Mouse (Mus musculus) MN1 (cell line): ENCODE data around the gene Etv1.
"Not testable (repeated sequence)": the region's sequence is repeated elsewhere in the genome, so short reads cannot be mapped to it uniquely, and the experiment has no call there.

Source experiments
- DNase-seq: peaks from one replicate; pipeline ENCODE4 v3.0.0-alpha.2; 2016; ENCODE audit warnings: low spot score

Gene Etv1

GRCm38 (mm10) chr12:38818320-38818719 lies 39.1 kb downstream of the Etv1 start:
- no peak for DNase-seq

- no peak for DNase-seq
These were observed 41.5 kb downstream of the Etv1 start for GRCm38 (mm10) chr12:38820642-38821041.

- peak; percentile 85 for DNase-seq
These were observed 45.2 kb downstream of the Etv1 start for GRCm38 (mm10) chr12:38824405-38824804.

GRCm38 (mm10) chr12:38832981-38833380 lies 53.8 kb downstream of the Etv1 start:
- DNase-seq: no peak

GRCm38 (mm10) chr12:38834581-38834980 lies 55.4 kb downstream of the Etv1 start:
- DNase-seq: no peak

GRCm38 (mm10) chr12:38834986-38835385 lies 55.8 kb downstream of the Etv1 start:
- DNase-seq: not testable (repeated sequence)

GRCm38 (mm10) chr12:38843801-38844295 lies 64.7 kb downstream of the Etv1 start:
- DNase-seq: no peak

- DNase-seq: no peak
These were observed 68.5 kb downstream of the Etv1 start for GRCm38 (mm10) chr12:38847500-38848261.

GRCm38 (mm10) chr12:38849994-38850393 lies 70.8 kb downstream of the Etv1 start:
- DNase-seq: no peak

- DNase-seq: no peak
These were observed 75.1 kb downstream of the Etv1 start for GRCm38 (mm10) chr12:38854274-38854673.

- no peak for DNase-seq
These were observed 75.6 kb downstream of the Etv1 start for GRCm38 (mm10) chr12:38854751-38855150.

- DNase-seq: no peak
These were observed 80.5 kb downstream of the Etv1 start for GRCm38 (mm10) chr12:38859675-38860074.

GRCm38 (mm10) chr12:38860168-38861115 lies 81.3 kb downstream of the Etv1 start:
- no peak for DNase-seq

GRCm38 (mm10) chr12:38863395-38863794 lies 84.2 kb downstream of the Etv1 start:
- DNase-seq: no peak

- no peak for DNase-seq
These were observed 85.0 kb downstream of the Etv1 start for GRCm38 (mm10) chr12:38863982-38864828.

GRCm38 (mm10) chr12:38874470-38874995 lies 95.4 kb downstream of the Etv1 start:
- no peak for DNase-seq

GRCm38 (mm10) chr12:38904516-38904915 lies 125.3 kb downstream of the Etv1 start:
- no peak for DNase-seq

GRCm38 (mm10) chr12:38906314-38906713 lies 127.1 kb downstream of the Etv1 start:
- no peak for DNase-seq

GRCm38 (mm10) chr12:38906812-38907211 lies 127.6 kb downstream of the Etv1 start:
- DNase-seq: peak; percentile 39

GRCm38 (mm10) chr12:38908947-38909346 lies 129.8 kb downstream of the Etv1 start:
- no peak for DNase-seq
